Mouse (Mus musculus): ENCODE data around the gene Nisch. TPM values are rescaled to one million over a fixed set of nuclear protein-coding genes. Genes with fewer than 3 reads are reported as not detected.

The Nisch gene
- polyA plus RNA-seq, 1 experiment from 2014 or later: 327 TPM

GRCm38 (mm10) chr14:31125106-31126075 lies 91.4 kb downstream of the Nisch start:
- 71% methylated on average over 9 of the region's 9 CpGs for WGBS
- Histone ChIP-seq H3K4me2 (no peak overlapping the region), H3K27ac (replicated peaks) (peak overlapping the region; percentile 30; the same call in 1 of the 2 replicates), H3K36me3 (peaks cover 14% of the 10 kb centered on the region; the same call in 1 of the 2 replicates), H3K9me3 (replicated peaks) (no peaks in the 10 kb centered on the region), H3K27me3 (replicated peaks) (no peaks in the 10 kb centered on the region), H3K4me3 (replicated peaks) (no peak overlapping the region), H3K9ac (replicated peaks) (no peak overlapping the region), H3K4me1 (peaks cover 40% of the 10 kb centered on the region)
- no peak for ATAC-seq (ENCODE audit: low FRiP score)

Other genes with a start within 250 kb of the Nisch start
- 54.4 and 55.9 TPM in 2 replicates for gene Glt8d1, start 215.5 kb downstream of the Nisch start, polyA plus RNA-seq (2015; fragmentation: Nextera tagmentation; extraction: Ambion mirVana)
- gene Spcs1, start 215.3 kb downstream of the Nisch start, polyA plus RNA-seq (2015; fragmentation: Nextera tagmentation; extraction: Ambion mirVana): 363 and 381 TPM in 2 replicates
- gene Pbrm1, start 197.8 kb downstream of the Nisch start, polyA plus RNA-seq (2015; fragmentation: Nextera tagmentation; extraction: Ambion mirVana): 102 and 106 TPM in 2 replicates
- gene Gnl3, start 197.8 kb downstream of the Nisch start, polyA plus RNA-seq (2015; fragmentation: Nextera tagmentation; extraction: Ambion mirVana): 53.6 and 72.9 TPM in 2 replicates
- gene Smim4, start 88.0 kb downstream of the Nisch start, polyA plus RNA-seq (2015; fragmentation: Nextera tagmentation; extraction: Ambion mirVana): 71.6 and 73.4 TPM in 2 replicates
- gene Nt5dc2, start 85.9 kb downstream of the Nisch start, polyA plus RNA-seq (2015; fragmentation: Nextera tagmentation; extraction: Ambion mirVana): 226 and 228 TPM in 2 replicates
- gene Stab1, start 48.3 kb downstream of the Nisch start, polyA plus RNA-seq (2015; fragmentation: Nextera tagmentation; extraction: Ambion mirVana): 16.9 and 18.1 TPM in 2 replicates
- gene Tnnc1, start 8.6 kb downstream of the Nisch start, polyA plus RNA-seq (2015; fragmentation: Nextera tagmentation; extraction: Ambion mirVana): 24.5 and 36.3 TPM in 2 replicates
- 0.47 and 0.69 TPM in 2 replicates for gene Sema3g, start 914 bp upstream of the Nisch start, polyA plus RNA-seq (2015; fragmentation: Nextera tagmentation; extraction: Ambion mirVana)
- 10.4 and 10.9 TPM in 2 replicates for gene Phf7, start 34.4 kb upstream of the Nisch start, polyA plus RNA-seq (2015; fragmentation: Nextera tagmentation; extraction: Ambion mirVana)
- gene Bap1, start 34.5 kb upstream of the Nisch start, polyA plus RNA-seq (2015; fragmentation: Nextera tagmentation; extraction: Ambion mirVana): 93.3 and 96.1 TPM in 2 replicates
- 3.0 and 3.3 TPM in 2 replicates for gene Dnah1, start 107.0 kb upstream of the Nisch start, polyA plus RNA-seq (2015; fragmentation: Nextera tagmentation; extraction: Ambion mirVana)
- 74.4 and 77.2 TPM in 2 replicates for gene Capn7, start 119.7 kb upstream of the Nisch start, polyA plus RNA-seq (2015; fragmentation: Nextera tagmentation; extraction: Ambion mirVana)
- 131 and 150 TPM in 2 replicates for gene Sh3bp5, start 219.1 kb upstream of the Nisch start, polyA plus RNA-seq (2015; fragmentation: Nextera tagmentation; extraction: Ambion mirVana)

All from neural tube, embryonic 15.5 days (tissue).